Mouse (Mus musculus) ovary, postnatal 36 days (tissue): Measurements from ENCODE around the gene Cenpc1.
A peak's percentile ranks its signal among the peaks of the same experiment; 100 is the strongest.

Source experiments
- DNase-seq: peaks from one replicate; pipeline ENCODE4 v3.0.0; 2022; ENCODE audit warnings: low spot score, mixed read lengths

The Cenpc1 gene

GRCm38 (mm10) chr5:86065101-86065875 lies at the start of gene Cenpc1:
TSS of gene Cenpc1 (minus strand) at chr5:86065583.
- peak; percentile 98 for DNase-seq

- no peak for DNase-seq
These were observed 48.6 kb upstream of the Cenpc1 start for GRCm38 (mm10) chr5:86113997-86114396.

- no peak for DNase-seq
These were observed 47.7 kb upstream of the Cenpc1 start for GRCm38 (mm10) chr5:86113037-86113436.

- DNase-seq = no peak
These were observed 45.7 kb upstream of the Cenpc1 start for GRCm38 (mm10) chr5:86111074-86111473.

- DNase-seq = no peak
These were observed 41.2 kb upstream of the Cenpc1 start for GRCm38 (mm10) chr5:86106610-86107009.

GRCm38 (mm10) chr5:86102176-86102575 lies 36.8 kb upstream of the Cenpc1 start:
- no peak for DNase-seq

GRCm38 (mm10) chr5:86100621-86101020 lies 35.2 kb upstream of the Cenpc1 start:
- DNase-seq = no peak

- DNase-seq = no peak
These were observed 33.6 kb upstream of the Cenpc1 start for GRCm38 (mm10) chr5:86098988-86099387.

GRCm38 (mm10) chr5:86094754-86095153 lies 29.4 kb upstream of the Cenpc1 start:
- no peak for DNase-seq

GRCm38 (mm10) chr5:86086751-86087150 lies 21.4 kb upstream of the Cenpc1 start:
- DNase-seq = no peak

- DNase-seq = no peak
These were observed 19.6 kb upstream of the Cenpc1 start for GRCm38 (mm10) chr5:86084979-86085378.

GRCm38 (mm10) chr5:86083987-86084386 lies 18.6 kb upstream of the Cenpc1 start:
- no peak for DNase-seq

GRCm38 (mm10) chr5:86078720-86079334 lies 13.4 kb upstream of the Cenpc1 start:
- no peak for DNase-seq

GRCm38 (mm10) chr5:86072756-86073386 lies 7.5 kb upstream of the Cenpc1 start:
- no peak for DNase-seq

GRCm38 (mm10) chr5:86071538-86071937 lies 6.2 kb upstream of the Cenpc1 start, which contains the start of gene Stap1:
TSS of gene Stap1 (plus strand) at chr5:86071746.
- no peak for DNase-seq

- no peak for DNase-seq
These were observed 3.7 kb upstream of the Cenpc1 start for GRCm38 (mm10) chr5:86069121-86069520.

- DNase-seq = no peak
These were observed 3.1 kb upstream of the Cenpc1 start for GRCm38 (mm10) chr5:86068451-86068850.

GRCm38 (mm10) chr5:86066551-86066929 lies 1.2 kb upstream of the Cenpc1 start:
- peak; percentile 85 for DNase-seq

GRCm38 (mm10) chr5:86065876-86066550 lies 630 bp upstream of the Cenpc1 start:
- no peak for DNase-seq

- no peak for DNase-seq
These were observed 1.9 kb downstream of the Cenpc1 start for GRCm38 (mm10) chr5:86063501-86063900.

- no peak for DNase-seq
These were observed 35.6 kb downstream of the Cenpc1 start for GRCm38 (mm10) chr5:86029820-86030219.
